ENCODE assay signal across 9 mouse cellular contexts in genomic region chr4:124646591-124646990, GRCm38 (mm10). TPM values are rescaled to one million over a fixed set of nuclear protein-coding genes. Genes with fewer than 3 reads are reported as not detected.
DNase-seq lines count a peak whose midpoint lies in the region; ATAC-seq lines count a peak whose summit lies in the region.
"Had no signal": no experiment of that assay in that cellular context is flagged by ENCODE, and none has a peak within 500 bp of the region (broad histone marks: within the 10 kb centered on the region; RNA-seq: fewer than 3 reads in every experiment).

No protein-coding gene starts in this region.

- no peaks in the 10 kb centered on the region for H3K4me1 ChIP-seq in hindbrain, embryonic 14.5 days (replicated peaks; ENCODE audit: control insufficient read depth, insufficient read depth, low read length)
- H3K4me1 ChIP-seq in hindbrain, embryonic 16.5 days (ENCODE audit: control insufficient read depth, insufficient read depth, low read depth, low read length) = no peaks in the 10 kb centered on the region
- H3K4me1 ChIP-seq in brown adipose tissue, adult 24 weeks (ENCODE audit: control insufficient read depth, insufficient read depth, insufficient read length, low read length) = peaks cover 6% of the 10 kb centered on the region
- peaks cover 5% of the 10 kb centered on the region; the same call in 1 of the 2 replicates for H3K4me1 ChIP-seq in intestine, embryonic 14.5 days (replicated peaks; ENCODE audit: control insufficient read depth, insufficient read depth, low read length)
- H3K4me1 ChIP-seq in lung, embryonic 16.5 days (replicated peaks; ENCODE audit: control insufficient read depth, insufficient read depth, low read length) = peaks cover 7% of the 10 kb centered on the region

- no peak for ATAC-seq in hindbrain, embryonic 14.5 days (ENCODE audit: low FRiP score)
- no peak for ATAC-seq in hindbrain, embryonic 16.5 days
- peak; percentile 65 for ATAC-seq in intestine, embryonic 14.5 days (replicated peaks; ENCODE audit: low FRiP score, low TSS enrichment, low read depth)
- ATAC-seq in lung, embryonic 16.5 days (ENCODE audit: low read depth) = peak; percentile 63

- no peak overlapping the region for H3K9ac ChIP-seq in hindbrain, embryonic 14.5 days
- H3K9ac ChIP-seq in hindbrain, embryonic 16.5 days (ENCODE audit: low read depth, low read length) = no peak overlapping the region
- no peak overlapping the region for H3K9ac ChIP-seq in intestine, embryonic 14.5 days (ENCODE audit: low read length)
- H3K9ac ChIP-seq in lung, embryonic 16.5 days (ENCODE audit: low read length) = peak overlapping the region; percentile 2; the same call in 1 of the 2 replicates

- no peaks in the 10 kb centered on the region for H3K9me3 ChIP-seq in hindbrain, embryonic 14.5 days (ENCODE audit: control insufficient read depth, low read length)
- no peaks in the 10 kb centered on the region for H3K9me3 ChIP-seq in hindbrain, embryonic 16.5 days (ENCODE audit: control insufficient read depth, low read length)
- H3K9me3 ChIP-seq in intestine, embryonic 14.5 days (ENCODE audit: control insufficient read depth, low read length) = no peaks in the 10 kb centered on the region
- no peaks in the 10 kb centered on the region for H3K9me3 ChIP-seq in lung, embryonic 16.5 days (ENCODE audit: control insufficient read depth, low read length)

- no peak overlapping the region for H3K4me3 ChIP-seq in hindbrain, embryonic 14.5 days (replicated peaks; ENCODE audit: low read length)
- H3K4me3 ChIP-seq in hindbrain, embryonic 16.5 days (ENCODE audit: low read length) = no peak overlapping the region
- H3K4me3 ChIP-seq in brown adipose tissue, adult 24 weeks (ENCODE audit: insufficient read depth, low read depth, low read length) = peak overlapping the region; percentile 44
- no peak overlapping the region for H3K4me3 ChIP-seq in intestine, embryonic 14.5 days (ENCODE audit: low read depth, low read length)
- peak overlapping the region; percentile 29 for H3K4me3 ChIP-seq in lung, embryonic 16.5 days (ENCODE audit: low read length)

- no peak overlapping the region for H3K27ac ChIP-seq in hindbrain, embryonic 14.5 days
- H3K27ac ChIP-seq in hindbrain, embryonic 16.5 days (ENCODE audit: low read depth, low read length) = no peak overlapping the region
- H3K27ac ChIP-seq in brown adipose tissue, adult 24 weeks (replicated peaks; ENCODE audit: low read depth, low read length) = no peak overlapping the region
- H3K27ac ChIP-seq in intestine, embryonic 14.5 days (ENCODE audit: low read depth) = no peak overlapping the region
- H3K27ac ChIP-seq in lung, embryonic 16.5 days (ENCODE audit: low read length) = no peak overlapping the region

- H3K27me3 ChIP-seq in hindbrain, embryonic 14.5 days (ENCODE audit: control insufficient read depth, insufficient read depth, low read length) = 0 out of 2 replicates have a peak, but pooled peaks cover 3% of the 10 kb centered on the region
- peaks cover 8% of the 10 kb centered on the region for H3K27me3 ChIP-seq in hindbrain, embryonic 16.5 days (replicated peaks; ENCODE audit: control insufficient read depth, insufficient read depth, low read length)
- H3K27me3 ChIP-seq in intestine, embryonic 14.5 days (replicated peaks; ENCODE audit: control insufficient read depth, insufficient read depth, low read length) = peaks cover 6% of the 10 kb centered on the region; the same call in 1 of the 2 replicates
- peaks cover 2% of the 10 kb centered on the region; the same call in 1 of the 2 replicates for H3K27me3 ChIP-seq in lung, embryonic 16.5 days (ENCODE audit: control insufficient read depth, insufficient read depth, low read depth, low read length)

- WGBS in hindbrain, embryonic 14.5 days = 26% methylated on average over 8 of the region's 8 CpGs
- 31% methylated on average over 8 of the region's 8 CpGs for WGBS in hindbrain, embryonic 16.5 days
- WGBS in intestine, embryonic 14.5 days = 12% methylated on average over 8 of the region's 8 CpGs
- WGBS in lung, embryonic 16.5 days = 8% methylated on average over 8 of the region's 8 CpGs

- H3K4me2 ChIP-seq in hindbrain, embryonic 14.5 days (replicated peaks) = 0 out of 2 replicates have a peak overlapping the region, but pooled peaks have one; percentile 15
- no peak overlapping the region for H3K4me2 ChIP-seq in hindbrain, embryonic 16.5 days (ENCODE audit: low read length)
- H3K4me2 ChIP-seq in intestine, embryonic 14.5 days (ENCODE audit: low read length) = peak overlapping the region; percentile 14
- peak overlapping the region; percentile 42 for H3K4me2 ChIP-seq in lung, embryonic 16.5 days (ENCODE audit: low read depth, low read length)

- DNase-seq in hindbrain, embryonic 14.5 days (ENCODE audit: low spot score) = no peak
- no peak for DNase-seq in intestine, embryonic 14.5 days (ENCODE audit: low spot score)
- no peak for DNase-seq in embryo, embryonic 10.5 days (ENCODE audit: low spot score)
- no peak for DNase-seq in adrenal gland, postnatal 36 days
- DNase-seq in T-cell, adult 2 months (ENCODE audit: low spot score) = no peak

- no peaks in the 10 kb centered on the region for H3K36me3 ChIP-seq in hindbrain, embryonic 14.5 days (replicated peaks; ENCODE audit: control insufficient read depth, insufficient read depth)
- H3K36me3 ChIP-seq in hindbrain, embryonic 16.5 days (ENCODE audit: control insufficient read depth, insufficient read depth, low read length) = no peaks in the 10 kb centered on the region
- no peaks in the 10 kb centered on the region for H3K36me3 ChIP-seq in intestine, embryonic 14.5 days (ENCODE audit: control insufficient read depth, insufficient read depth, low read length)
- no peaks in the 10 kb centered on the region for H3K36me3 ChIP-seq in lung, embryonic 16.5 days (ENCODE audit: control insufficient read depth, insufficient read depth, low read length)

RNA-seq across cellular contexts. Expression of gene Pou3f1, which starts 10.0 kb away (rescaled TPM):
- 9.6 and 11.2 TPM in 2 replicates for polyA plus RNA-seq in hindbrain, embryonic 14.5 days (2014; fragmentation: Nextera tagmentation; extraction: Ambion mirVana)
- 3.0 and 6.7 TPM in 2 replicates for polyA plus RNA-seq in hindbrain, embryonic 16.5 days (2015; fragmentation: Nextera tagmentation; extraction: Ambion mirVana)
- polyA plus RNA-seq in brown adipose tissue, adult 24 weeks (2012; ENCODE audit: insufficient read depth, insufficient read length, missing spikeins) = 0.52 TPM in 1 of 2 replicates, not detected in the other
- polyA plus RNA-seq in intestine, embryonic 14.5 days (2014; fragmentation: Nextera tagmentation; extraction: Ambion mirVana) = 0.17 and 0.27 TPM in 2 replicates
- 0.06 and 0.13 TPM in 2 replicates for polyA plus RNA-seq in lung, embryonic 16.5 days (2015; fragmentation: Nextera tagmentation; extraction: Ambion mirVana)
- total RNA-seq in adrenal gland, postnatal 36 days (2021) = under 1 TPM in 1 of 2 experiments, not detected in 1; 0.10 TPM
- total RNA-seq: MEL had no signal

RNA-seq across cellular contexts. Expression of gene 3100002H09Rik, which starts 36.0 kb away (rescaled TPM):
- polyA plus RNA-seq in hindbrain, embryonic 14.5 days (2014; fragmentation: Nextera tagmentation; extraction: Ambion mirVana) = not detected in 2 replicates
- 0.36 and 0.49 TPM in 2 replicates for polyA plus RNA-seq in hindbrain, embryonic 16.5 days (2015; fragmentation: Nextera tagmentation; extraction: Ambion mirVana)
- not detected in 2 replicates for polyA plus RNA-seq in brown adipose tissue, adult 24 weeks (2012; ENCODE audit: insufficient read depth, insufficient read length, missing spikeins)
- polyA plus RNA-seq in intestine, embryonic 14.5 days (2014; fragmentation: Nextera tagmentation; extraction: Ambion mirVana) = not detected in 2 replicates
- polyA plus RNA-seq in lung, embryonic 16.5 days (2015; fragmentation: Nextera tagmentation; extraction: Ambion mirVana) = not detected in 2 replicates
- not detected for total RNA-seq in adrenal gland, postnatal 36 days (2021)
- total RNA-seq: MEL had no signal

RNA-seq across cellular contexts. Expression of gene Utp11, which starts 46.8 kb away (rescaled TPM):
- polyA plus RNA-seq in hindbrain, embryonic 14.5 days (2014; fragmentation: Nextera tagmentation; extraction: Ambion mirVana) = 33.5 and 33.6 TPM in 2 replicates
- polyA plus RNA-seq in hindbrain, embryonic 16.5 days (2015; fragmentation: Nextera tagmentation; extraction: Ambion mirVana) = 37.9 TPM in 2 replicates
- polyA plus RNA-seq in brown adipose tissue, adult 24 weeks (2012; ENCODE audit: insufficient read depth, insufficient read length, missing spikeins) = 20.9 and 27.6 TPM in 2 replicates
- polyA plus RNA-seq in intestine, embryonic 14.5 days (2014; fragmentation: Nextera tagmentation; extraction: Ambion mirVana) = 57.6 and 65.6 TPM in 2 replicates
- 52.9 and 59.5 TPM in 2 replicates for polyA plus RNA-seq in lung, embryonic 16.5 days (2015; fragmentation: Nextera tagmentation; extraction: Ambion mirVana)
- total RNA-seq in adrenal gland, postnatal 36 days (2021) = 10 to 100 TPM; 30.0 to 40.6 TPM

RNA-seq across cellular contexts. Expression of gene Fhl3, which starts 53.9 kb away (rescaled TPM):
- 1.8 and 2.2 TPM in 2 replicates for polyA plus RNA-seq in hindbrain, embryonic 14.5 days (2014; fragmentation: Nextera tagmentation; extraction: Ambion mirVana)
- 1.5 and 2.1 TPM in 2 replicates for polyA plus RNA-seq in hindbrain, embryonic 16.5 days (2015; fragmentation: Nextera tagmentation; extraction: Ambion mirVana)
- 10.7 and 14.1 TPM in 2 replicates for polyA plus RNA-seq in brown adipose tissue, adult 24 weeks (2012; ENCODE audit: insufficient read depth, insufficient read length, missing spikeins)
- polyA plus RNA-seq in intestine, embryonic 14.5 days (2014; fragmentation: Nextera tagmentation; extraction: Ambion mirVana) = 12.9 and 13.6 TPM in 2 replicates
- 6.6 and 8.0 TPM in 2 replicates for polyA plus RNA-seq in lung, embryonic 16.5 days (2015; fragmentation: Nextera tagmentation; extraction: Ambion mirVana)
- total RNA-seq in adrenal gland, postnatal 36 days (2021) = 1 to 10 TPM; 8.1 to 9.0 TPM

Comparison
In these comparisons a context has a peak if more than half of its experiments do, and no peak if none do; other contexts are left out.
1. ATAC-seq: peak in intestine, embryonic 14.5 days (single experiment) and lung, embryonic 16.5 days (single experiment); none in hindbrain, embryonic 14.5 days (single experiment) and hindbrain, embryonic 16.5 days (single experiment).
2. H3K4me3 ChIP-seq: peak in brown adipose tissue, adult 24 weeks (single experiment) and lung, embryonic 16.5 days (single experiment); none in hindbrain, embryonic 14.5 days (single experiment), hindbrain, embryonic 16.5 days (single experiment) and intestine, embryonic 14.5 days (single experiment).